Mouse (Mus musculus) lung, adult 18-20 months (tissue): ENCODE measurements around the gene Gm6588.
"Not testable (repeated sequence)": the region's sequence is repeated elsewhere in the genome, so short reads cannot be mapped to it uniquely, and the experiment has no call there.

ENCODE experiments used
- DNase-seq, 2 experiments: peaks; one replicate each; pipeline ENCODE4 v3.0.0; 2022; ENCODE audit warnings: mixed read lengths in 2 of 2

The Gm6588 gene

GRCm38 (mm10) chr5:112448747-112449440 lies at the start of gene Gm6588:
Gene Gm6588, plus strand, starts transcription at chr5:112449426.
- DNase-seq, result no peak

DNA sequence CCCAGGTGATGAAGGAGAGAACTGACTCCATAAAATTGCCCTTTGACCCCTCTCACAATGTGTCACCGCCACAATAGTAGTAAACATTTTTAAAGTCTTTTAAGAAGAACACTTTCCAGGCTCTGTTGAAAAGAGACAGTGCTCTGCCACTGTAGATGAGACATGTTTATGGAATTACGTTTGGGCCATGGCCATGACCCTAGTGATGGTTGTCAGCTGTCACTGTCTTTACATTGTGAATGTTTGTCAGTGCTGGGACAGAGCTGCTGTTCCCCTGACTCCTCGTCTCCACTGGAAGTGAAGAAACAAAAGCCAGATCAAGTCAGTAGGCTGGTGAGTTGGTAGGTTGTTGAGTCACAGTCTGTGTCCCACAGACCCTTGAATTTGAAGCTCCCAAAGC lies 46.8 kb upstream of the Gm6588 start:
- no peak for DNase-seq

GRCm38 (mm10) chr5:112406017-112406416 lies 43.2 kb upstream of the Gm6588 start:
- DNase-seq, result no peak

- DNase-seq, result no peak
Measured at GRCm38 (mm10) chr5:112409274-112409673, 40.0 kb upstream of the Gm6588 start.

DNA sequence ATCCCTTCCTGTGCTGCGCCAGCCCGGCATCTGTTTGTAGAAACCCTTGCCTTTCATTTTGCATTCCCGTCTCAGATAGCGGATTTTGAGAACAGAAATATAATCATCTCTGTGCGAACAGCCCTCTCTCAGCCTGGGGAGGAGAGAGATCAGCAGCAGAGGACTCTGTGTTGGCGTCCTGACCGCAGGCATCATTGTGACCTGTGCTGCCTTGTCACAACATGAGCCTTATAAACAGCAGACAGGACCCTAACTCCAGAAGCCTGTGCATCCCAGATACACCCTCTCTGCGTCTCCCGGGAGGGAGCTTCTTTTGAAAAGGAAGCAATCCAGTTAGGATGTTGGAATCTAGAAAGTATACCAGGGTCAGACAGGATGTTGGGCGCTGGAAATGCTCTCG lies 38.2 kb upstream of the Gm6588 start:
- no peak for DNase-seq

- DNase-seq, result no peak
Measured at GRCm38 (mm10) chr5:112411514-112412335, 37.5 kb upstream of the Gm6588 start.

- not testable (repeated sequence) for DNase-seq
Measured at GRCm38 (mm10) chr5:112412781-112413180, 36.4 kb upstream of the Gm6588 start.

GRCm38 (mm10) chr5:112416673-112417072 lies 32.6 kb upstream of the Gm6588 start:
- DNase-seq, result no peak

DNA sequence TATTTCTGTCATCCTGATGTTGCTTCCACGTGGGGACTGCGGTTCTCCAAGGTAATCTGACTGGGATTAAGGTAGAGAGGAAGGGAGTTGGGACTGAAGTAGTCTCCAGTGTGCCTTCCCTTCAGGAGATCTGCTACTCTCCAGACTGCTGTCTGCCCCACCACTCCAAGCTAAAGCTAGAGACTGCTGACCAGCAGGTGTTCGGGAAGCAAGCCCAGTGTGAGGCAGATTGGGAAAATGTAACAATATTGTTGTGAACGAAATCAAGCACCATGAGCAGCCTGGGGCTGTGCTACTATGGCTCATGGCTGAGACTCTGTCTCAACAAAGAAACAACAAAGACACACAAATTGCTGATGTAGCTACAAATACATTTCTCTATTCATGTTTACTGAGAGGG lies 31.2 kb upstream of the Gm6588 start:
- no peak for DNase-seq

DNA sequence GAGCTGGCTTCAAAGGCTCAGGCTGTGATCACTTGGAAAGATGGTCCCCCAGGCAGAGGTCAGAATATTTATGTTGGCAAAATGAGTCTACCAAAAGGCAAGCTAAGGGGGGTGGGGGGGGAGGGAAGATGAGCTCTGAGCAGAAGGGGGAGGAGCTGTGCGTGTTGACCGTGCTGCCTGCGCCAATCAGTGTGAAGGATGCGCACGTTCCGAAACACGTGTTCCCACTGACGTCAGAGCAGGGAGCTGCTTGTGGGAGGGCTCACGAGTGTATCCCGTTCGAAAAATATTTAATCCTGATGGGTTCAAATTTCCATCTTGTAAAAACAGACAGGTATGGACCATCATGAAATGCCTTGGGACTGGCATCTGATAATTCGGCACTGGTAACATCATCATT lies 29.7 kb upstream of the Gm6588 start:
- no peak for DNase-seq

- no peak for DNase-seq
Measured at GRCm38 (mm10) chr5:112426635-112427034, 22.6 kb upstream of the Gm6588 start.

- DNase-seq, result peak in 1 of 2 experiments; percentile 20
Measured at GRCm38 (mm10) chr5:112427283-112427682, 21.9 kb upstream of the Gm6588 start.

DNA sequence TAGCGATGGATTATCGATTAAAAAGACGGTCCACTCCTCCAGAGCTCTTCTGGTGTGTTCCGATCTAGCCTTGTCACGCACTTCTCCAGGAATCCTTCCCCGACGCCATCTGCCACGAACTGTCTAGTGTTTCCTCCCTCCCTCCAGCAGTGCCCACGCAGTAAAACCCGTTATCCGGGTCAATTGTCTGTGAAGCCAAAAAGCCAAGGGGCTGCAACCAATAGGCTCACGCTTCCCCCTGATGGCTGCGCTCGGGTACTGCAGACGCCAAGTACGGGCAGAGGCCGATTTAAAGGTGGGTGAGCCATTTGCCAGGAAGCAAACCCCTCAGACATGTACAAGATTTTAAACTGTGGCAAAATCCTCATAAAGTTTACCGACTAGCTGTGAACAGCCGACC lies 20.3 kb upstream of the Gm6588 start:
- peak; percentile 11 to 18 for DNase-seq

DNA sequence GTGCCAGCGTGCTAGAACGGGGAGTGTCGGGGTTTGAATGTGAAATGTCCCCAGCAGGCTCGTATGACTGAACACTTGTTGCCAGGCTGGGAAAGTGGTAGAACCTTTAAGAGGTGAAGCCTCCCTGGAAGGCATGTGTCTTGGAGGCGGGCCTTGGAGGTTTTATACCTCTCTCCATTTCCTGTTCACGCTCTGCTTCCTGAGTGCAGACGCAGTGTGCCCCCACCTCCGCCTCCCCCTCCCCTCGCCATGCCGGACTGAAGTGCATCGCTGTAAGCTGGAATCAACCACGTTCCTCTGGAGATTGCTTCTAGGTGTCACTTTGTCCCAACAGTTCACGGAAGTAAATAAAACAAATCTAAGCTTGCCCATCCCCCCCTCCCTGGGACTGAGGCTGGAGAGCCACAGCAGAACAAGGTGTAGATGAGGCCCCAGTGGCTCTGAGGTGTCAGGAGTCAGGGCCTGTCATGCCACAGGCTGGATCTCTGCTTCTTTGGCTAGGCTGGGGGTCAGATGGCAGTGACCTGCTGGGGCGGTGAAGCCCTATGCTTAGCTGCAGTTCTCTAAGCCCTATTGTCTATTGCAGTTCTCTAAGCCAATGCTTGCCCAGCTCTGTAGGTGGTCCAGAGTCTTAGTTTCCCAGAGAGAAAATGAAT lies 18.0 kb upstream of the Gm6588 start:
- DNase-seq, result no peak

- DNase-seq, result no peak
Measured at GRCm38 (mm10) chr5:112432033-112432432, 17.2 kb upstream of the Gm6588 start.

- DNase-seq, result peak; percentile 52 to 56
Measured at GRCm38 (mm10) chr5:112433004-112433403, 16.2 kb upstream of the Gm6588 start.

GRCm38 (mm10) chr5:112438535-112438934 lies 10.7 kb upstream of the Gm6588 start:
- no peak for DNase-seq

- peak in 1 of 2 experiments; percentile 38 for DNase-seq
Measured at GRCm38 (mm10) chr5:112453088-112453487, 3.9 kb downstream of the Gm6588 start.

DNA sequence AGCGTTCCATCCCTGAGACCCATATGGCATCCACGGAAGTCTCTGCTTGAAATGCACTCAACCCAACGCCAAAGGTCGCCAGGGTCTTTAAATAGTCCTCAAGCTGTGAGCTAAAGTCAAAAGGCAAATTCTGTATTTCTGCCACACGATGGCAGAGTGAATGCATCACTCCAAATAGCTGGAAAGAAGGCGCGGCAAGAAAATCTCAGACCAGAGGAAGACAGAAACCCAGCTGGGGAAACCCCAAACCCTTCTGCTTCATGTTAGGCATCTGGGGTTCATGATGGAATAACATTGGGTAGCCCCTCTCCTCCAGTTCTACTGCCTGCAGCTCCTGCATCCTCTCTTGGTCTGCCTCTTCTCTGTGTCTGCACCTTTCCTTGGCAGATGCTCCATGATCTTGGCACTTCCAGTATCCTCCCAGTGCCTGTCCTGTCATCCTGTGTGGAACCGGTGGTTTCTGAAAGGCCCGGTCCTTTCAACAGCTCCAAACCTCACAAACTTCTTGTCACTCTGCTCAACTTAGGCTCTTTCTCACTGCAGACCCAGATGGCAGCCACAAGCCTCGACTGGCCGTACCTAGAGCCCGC lies 5.8 kb downstream of the Gm6588 start:
- no peak for DNase-seq

DNA sequence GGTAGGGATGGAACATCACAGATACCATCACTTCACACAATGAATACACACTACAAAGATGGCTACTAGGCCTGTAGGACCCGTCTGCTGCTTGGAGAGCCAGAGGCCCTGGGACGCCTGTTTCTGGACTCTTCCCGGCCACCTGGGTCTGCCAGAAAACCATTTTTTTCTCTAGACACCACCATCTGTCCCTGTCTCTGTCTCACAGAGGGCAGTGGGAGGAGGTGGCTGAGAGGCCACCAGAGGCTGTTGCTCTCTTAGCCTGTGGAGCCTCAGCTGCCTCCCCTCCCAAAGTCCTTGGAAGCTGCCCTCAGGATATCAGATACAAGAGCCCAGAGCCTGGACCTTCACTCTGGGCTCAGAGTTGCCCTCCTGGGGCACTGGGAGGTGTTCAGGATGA lies 10.7 kb downstream of the Gm6588 start:
- no peak for DNase-seq

GRCm38 (mm10) chr5:112466331-112466730 lies 17.1 kb downstream of the Gm6588 start:
- DNase-seq, result no peak

DNA sequence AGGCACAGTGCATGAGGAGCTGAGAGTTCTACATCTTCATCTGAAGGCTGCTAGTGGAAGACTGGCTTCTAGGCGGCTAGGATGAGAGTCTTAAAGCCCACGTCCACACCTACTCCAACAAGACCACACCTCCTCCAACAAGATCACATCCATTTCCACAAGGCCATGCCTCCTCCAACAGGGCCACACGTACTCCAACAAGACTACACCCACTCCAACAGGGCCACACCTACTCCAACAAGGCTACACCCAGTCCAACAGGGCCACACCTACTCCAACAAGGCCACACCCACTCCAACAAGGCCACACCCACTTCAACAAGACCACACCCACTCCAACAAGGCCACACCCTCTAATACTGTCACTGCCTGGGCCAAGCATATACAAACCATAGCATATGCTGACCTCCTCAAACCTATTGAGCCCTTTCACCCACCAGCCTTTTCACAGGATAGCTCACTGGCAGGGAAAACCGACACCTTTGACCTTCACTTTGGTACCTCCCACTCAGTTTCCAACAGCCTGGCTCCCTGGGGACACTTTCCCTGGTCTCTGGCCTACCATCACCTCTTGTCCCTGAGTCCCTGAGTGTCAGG lies 19.9 kb downstream of the Gm6588 start:
- no peak for DNase-seq

DNA sequence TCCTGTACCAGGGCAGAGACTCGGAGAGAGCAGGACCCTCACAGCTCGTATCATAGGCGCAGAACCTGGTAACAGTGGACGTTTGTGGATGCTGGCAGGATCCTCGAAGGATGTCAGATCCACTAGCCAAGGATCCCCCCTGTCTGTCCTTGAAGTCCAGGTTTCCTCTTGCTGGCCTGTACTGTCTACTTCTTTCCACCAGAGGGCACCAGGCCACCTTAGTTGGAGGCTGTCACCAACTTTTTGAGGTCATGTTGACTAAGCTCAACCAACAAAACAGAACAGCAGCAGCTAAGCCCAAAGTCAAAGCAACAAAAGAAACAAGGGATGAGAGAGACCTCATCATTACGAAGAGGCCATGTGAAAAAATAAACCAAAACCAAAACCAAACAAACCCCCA lies 20.9 kb downstream of the Gm6588 start:
- DNase-seq, result peak; percentile 20 to 29
